Mouse (Mus musculus) left cerebral cortex, postnatal 10 days (tissue): ENCODE measurements around the gene Inpp4a. TPM values are rescaled to one million over a fixed set of nuclear protein-coding genes. Genes with fewer than 3 reads are reported as not detected.
A peak's percentile ranks its signal among the peaks of the same experiment; 100 is the strongest.

Source experiments
- DNase-seq, 2 experiments: peaks; one replicate each; pipeline ENCODE4 v3.0.0; 2021 to 2022; ENCODE audit warnings: low spot score in 2 of 2, mixed read lengths in 1 of 2; ENCODE audit errors: extremely low spot score in 1 of 2
- intact Hi-C: fragments of 180-260 bp; cut with DNase I; formaldehyde crosslinking; loops from one replicate; pipeline ENCODE4 v1.15.1; 2025
- total RNA-seq, 2 experiments: library from RNA; stranded (reverse); gene quantifications; 2 replicates each; pipeline ENCODE4 v1.2.3; 2021

Inpp4a gene
- total RNA-seq, 2 experiments from 2014 or later = 138 TPM

GRCm38 (mm10) chr1:37386448-37386971, 86.8 kb downstream of the Inpp4a start:
- DNase-seq = no peak
- intact Hi-C loops = no loop called here

DNA sequence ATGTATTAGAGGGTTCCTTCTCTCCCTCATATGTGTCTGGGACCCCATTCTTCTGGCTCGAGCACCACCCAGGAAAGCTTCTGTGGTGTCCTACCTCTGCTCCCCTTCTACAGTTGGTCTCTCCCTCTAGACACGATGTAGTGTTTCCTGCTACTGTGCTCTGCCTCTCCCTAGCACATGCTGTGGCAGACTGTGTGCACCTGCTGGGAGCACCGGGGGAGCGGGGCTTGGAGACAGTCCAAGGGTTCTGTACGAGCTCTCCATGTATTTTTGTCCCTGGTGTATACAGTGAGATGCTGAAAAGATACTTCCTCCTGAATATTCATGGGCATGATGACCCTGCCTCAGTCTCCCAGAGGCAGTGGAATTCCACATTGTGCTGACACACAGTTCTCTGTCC, 93.5 kb downstream of the Inpp4a start:
- intact Hi-C loops = no loop called here
- DNase-seq = peak in 1 of 2 experiments; percentile 63

DNA sequence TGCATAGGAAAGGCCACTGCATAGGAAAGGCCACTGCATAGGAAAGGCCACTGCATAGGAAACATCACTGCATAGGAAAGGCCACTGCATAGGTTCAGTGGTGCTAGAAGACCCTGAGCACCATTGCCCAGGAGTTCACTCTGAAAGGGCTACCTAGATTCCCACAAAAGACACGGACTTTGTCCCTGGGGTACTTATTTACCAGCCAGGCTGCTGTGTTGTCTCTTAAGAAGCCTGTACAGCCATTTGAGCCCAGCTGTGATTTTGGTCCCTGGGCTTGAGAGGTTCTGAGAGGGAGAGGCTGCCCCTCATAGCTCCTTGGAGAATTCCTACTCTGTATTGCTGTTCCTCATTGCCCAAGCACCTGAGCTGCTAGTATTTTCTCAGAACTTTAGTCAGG, 96.8 kb downstream of the Inpp4a start:
- intact Hi-C loops = no loop called here

DNA sequence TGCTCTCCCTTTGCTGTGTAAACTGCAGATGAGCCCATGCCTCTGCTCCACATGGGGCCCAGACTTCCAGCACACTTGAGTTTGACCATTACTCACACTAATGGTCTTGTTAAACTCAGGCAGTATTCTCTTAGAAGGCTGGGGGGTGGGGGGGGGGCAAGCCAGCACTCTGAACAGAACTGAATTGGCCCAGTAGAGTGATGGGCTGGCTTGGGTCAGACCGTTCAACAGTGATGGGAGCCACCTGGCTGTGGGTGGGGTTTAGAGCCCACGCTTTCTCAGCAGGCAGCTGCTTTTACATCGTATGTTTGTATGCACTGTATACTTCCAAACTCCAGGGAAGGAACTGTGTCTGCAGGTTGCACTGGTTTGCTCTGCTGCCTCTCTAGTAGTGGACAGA, 99.3 kb downstream of the Inpp4a start:
- intact Hi-C loops = no loop called here
- no peak for DNase-seq

More for the DNA sequence above, 96.8 kb downstream of the Inpp4a start:
- DNase-seq = no peak

GRCm38 (mm10) chr1:37399734-37400133, 100.1 kb downstream of the Inpp4a start:
- DNase-seq = no peak
- intact Hi-C loops = loop anchor here (5.0 kb wide), 1 partner anchor 112 kb away; no protein-coding TSS in a partner anchor

DNA sequence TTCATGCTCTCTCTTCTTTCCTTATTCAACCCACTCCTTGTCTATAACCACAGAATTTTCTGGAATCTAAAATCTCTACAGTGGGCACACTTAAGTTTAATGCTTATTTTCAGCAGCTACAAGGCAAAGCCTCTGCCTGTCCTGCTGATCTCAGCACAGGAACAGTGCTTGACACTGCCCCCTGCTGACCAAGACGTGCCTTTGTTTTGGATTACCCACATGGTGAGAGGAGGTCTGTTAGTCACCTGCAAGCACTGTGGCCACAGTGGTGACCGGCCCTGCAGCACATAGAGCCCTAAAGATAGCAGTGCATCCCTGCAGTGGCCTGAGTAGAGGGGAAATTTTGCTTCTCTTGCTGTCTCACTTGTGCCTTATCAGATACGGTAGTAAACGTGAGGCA, 102.0 kb downstream of the Inpp4a start:
- peak; percentile 27 to 55 for DNase-seq

DNA sequence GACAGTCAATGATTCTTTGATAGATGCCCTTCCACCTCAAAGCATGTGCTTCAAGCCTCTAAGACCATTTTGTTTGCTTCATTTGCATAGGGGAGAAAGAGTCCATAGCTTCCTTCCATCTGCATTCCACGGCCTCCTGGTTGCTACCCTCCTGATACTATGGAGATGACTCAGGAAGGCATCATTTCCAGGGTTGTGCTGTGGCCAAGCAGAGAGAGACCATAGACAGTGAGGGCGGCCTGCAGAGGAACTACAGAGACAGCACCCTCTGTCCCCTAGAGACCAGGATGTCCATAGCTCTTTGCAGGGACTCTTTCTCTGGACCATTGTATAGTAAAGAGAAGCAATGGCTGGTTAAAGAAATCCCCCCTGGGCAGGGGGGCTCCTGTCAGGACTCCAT, 105.5 kb downstream of the Inpp4a start:
- intact Hi-C loops = no loop called here
- DNase-seq = no peak

More for the DNA sequence above, 102.0 kb downstream of the Inpp4a start:
- intact Hi-C loops = loop anchor here (2.0 to 5.0 kb wide), 2 partner anchors 114 to 129 kb away; no protein-coding TSS in a partner anchor

GRCm38 (mm10) chr1:37407228-37407627, 107.6 kb downstream of the Inpp4a start:
- no peak for DNase-seq
- intact Hi-C loops = no loop called here

- intact Hi-C loops = no loop called here
Measured at GRCm38 (mm10) chr1:37408059-37408458, 108.4 kb downstream of the Inpp4a start.

GRCm38 (mm10) chr1:37408678-37409077, 109.0 kb downstream of the Inpp4a start:
- intact Hi-C loops = no loop called here
- no peak for DNase-seq

More at GRCm38 (mm10) chr1:37408059-37408458, 108.4 kb downstream of the Inpp4a start:
- no peak for DNase-seq

DNA sequence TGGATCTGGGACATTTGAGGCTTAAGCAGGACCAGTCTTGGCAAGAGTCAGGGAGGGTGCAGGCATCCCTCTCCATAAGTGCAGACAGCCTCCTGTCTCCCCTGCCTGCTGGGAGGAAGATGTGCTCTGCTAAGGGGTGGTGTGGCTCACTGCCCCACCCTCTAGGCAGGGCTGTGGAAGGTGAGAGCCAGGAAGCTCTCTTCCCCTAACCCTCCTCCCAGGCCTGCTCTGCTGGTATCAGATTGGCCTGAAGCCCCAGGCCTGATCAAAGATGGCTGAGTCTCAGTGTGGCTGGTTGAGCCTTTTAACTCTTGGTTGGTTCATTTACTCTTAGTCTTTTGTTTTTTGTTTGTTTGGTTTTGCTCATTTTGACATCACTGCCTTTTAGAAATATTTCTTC, 110.0 kb downstream of the Inpp4a start:
- intact Hi-C loops = no loop called here

GRCm38 (mm10) chr1:37415394-37415793, 115.7 kb downstream of the Inpp4a start:
- intact Hi-C loops = no loop called here
- no peak for DNase-seq

More for the DNA sequence above, 110.0 kb downstream of the Inpp4a start:
- DNase-seq = no peak

GRCm38 (mm10) chr1:37419420-37419819, 119.8 kb downstream of the Inpp4a start:
- intact Hi-C loops = no loop called here
- peak in 1 of 2 experiments; percentile 66 for DNase-seq

DNA sequence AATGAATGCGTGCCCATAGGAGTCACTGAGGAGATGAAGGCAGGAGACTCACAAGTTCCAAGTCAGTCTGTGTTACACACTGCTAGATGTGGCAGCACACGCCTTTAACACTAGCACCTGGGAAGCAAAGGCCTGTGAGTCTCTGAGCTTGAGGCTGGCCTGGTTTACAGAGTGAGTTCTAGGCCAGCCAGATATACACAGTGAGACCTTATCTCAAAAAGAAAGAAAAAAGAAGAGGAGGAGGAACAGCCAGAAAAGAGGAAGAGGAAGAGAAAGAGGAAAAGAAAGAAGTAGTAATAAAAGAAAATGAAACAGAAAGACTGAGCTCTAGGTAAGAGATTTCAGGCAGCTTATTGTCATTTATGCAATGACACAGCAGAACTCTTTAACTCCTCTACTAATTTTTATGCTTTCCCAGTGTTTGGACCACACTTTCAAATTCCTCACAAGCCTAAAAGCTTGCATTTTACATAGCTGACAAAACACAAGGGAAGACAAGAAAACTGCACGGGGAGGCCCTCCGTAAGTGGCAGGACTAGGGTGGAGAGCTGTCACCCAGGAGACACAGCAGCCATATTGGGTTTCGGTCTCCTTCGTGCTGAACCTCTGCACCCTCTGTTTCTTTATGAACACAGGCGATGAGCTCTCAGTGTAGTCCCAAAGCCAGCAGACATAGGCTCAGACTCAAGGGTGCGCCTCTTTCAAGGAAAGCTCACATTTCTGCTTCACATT, 127.6 kb downstream of the Inpp4a start:
- no peak for DNase-seq
- intact Hi-C loops = loop anchor here (5.0 kb wide), 1 partner anchor 155 kb away; no protein-coding TSS in a partner anchor

GRCm38 (mm10) chr1:37428911-37429310, 129.2 kb downstream of the Inpp4a start:
- intact Hi-C loops = loop anchor here (5.0 kb wide), 1 partner anchor 157 kb away; no protein-coding TSS in a partner anchor

GRCm38 (mm10) chr1:37429366-37430296, 130.0 kb downstream of the Inpp4a start, which contains the start of the genes Coa5 and Unc50:
Gene Coa5, minus strand, starts transcription at chr1:37430103.
Gene Unc50, plus strand, starts transcription at chr1:37430139.
- DNase-seq = peak; percentile 92 to 95
- intact Hi-C loops = loop anchor here (5.0 kb wide), 1 partner anchor 157 kb away; no protein-coding TSS in a partner anchor

More at GRCm38 (mm10) chr1:37428911-37429310, 129.2 kb downstream of the Inpp4a start:
- DNase-seq = no peak

DNA sequence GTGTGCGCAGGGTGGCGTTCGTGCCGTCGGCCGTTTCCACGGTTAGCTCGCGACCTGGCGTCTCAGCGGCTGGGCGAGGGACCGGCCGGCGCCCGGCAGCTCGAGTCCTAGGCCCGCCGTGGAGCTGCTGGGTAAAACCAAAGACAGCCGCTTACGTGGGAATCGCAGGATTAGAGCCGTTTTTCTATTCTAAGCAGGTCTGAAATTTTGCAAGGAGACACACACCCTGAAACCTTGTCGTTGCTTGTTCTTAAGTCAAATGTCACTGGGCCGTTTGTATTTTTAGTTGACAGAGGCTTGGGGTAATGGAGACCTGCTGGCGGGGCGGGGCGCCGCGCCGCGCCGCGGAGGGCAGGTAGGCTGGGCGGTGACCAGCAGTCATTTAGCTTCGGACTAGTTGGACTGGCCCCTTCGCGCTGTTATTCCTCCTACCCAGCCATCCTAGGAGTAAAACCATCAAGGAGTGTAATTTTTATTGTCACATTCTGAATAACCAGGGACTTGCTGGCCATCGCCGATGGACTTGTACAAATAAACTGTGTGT, 130.7 kb downstream of the Inpp4a start:
- no peak for DNase-seq
- intact Hi-C loops = no loop called here

DNA sequence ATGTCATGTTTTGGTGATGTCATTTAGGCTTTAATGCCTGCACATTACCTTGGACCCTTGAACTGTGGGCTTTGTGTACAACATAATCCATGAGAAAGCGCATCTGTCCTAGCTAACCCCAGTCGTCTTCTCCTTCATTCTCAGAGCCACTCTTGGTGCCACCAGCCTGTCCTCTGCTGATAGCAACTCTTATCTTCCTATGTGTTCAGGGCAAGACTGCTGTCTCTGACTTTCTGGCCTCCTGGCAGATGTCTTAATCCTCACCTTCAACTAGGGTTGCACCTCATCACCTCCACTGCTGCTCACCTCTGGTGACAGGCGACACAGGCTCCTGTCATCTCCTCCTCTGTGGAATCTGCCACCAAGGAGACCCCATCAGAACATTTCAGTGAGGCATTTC, 136.8 kb downstream of the Inpp4a start:
- intact Hi-C loops = no loop called here
- DNase-seq = no peak
